Mouse (Mus musculus): ENCODE data around the gene Sema6d. TPM values are rescaled to one million over a fixed set of nuclear protein-coding genes. Genes with fewer than 3 reads are reported as not detected.

Sema6d gene
- polyA plus RNA-seq, 1 experiment from 2014 or later = 4.9 TPM

GRCm38 (mm10) chr2:124634400-124634998 is 544.7 kb downstream of the Sema6d start:
- 70% methylated on average over 7 of the region's 7 CpGs for WGBS
- Histone ChIP-seq H3K4me3 (replicated peaks; ENCODE audit: low read depth, low read length) (no peak overlapping the region), H3K9ac (ENCODE audit: low read depth, low read length) (no peak overlapping the region), H3K27ac (no peak overlapping the region), H3K4me1 (replicated peaks; ENCODE audit: insufficient read depth, low read length) (no peaks in the 10 kb centered on the region), H3K36me3 (ENCODE audit: insufficient read depth, low read length) (no peaks in the 10 kb centered on the region), H3K4me2 (ENCODE audit: low read length) (no peak overlapping the region), H3K27me3 (ENCODE audit: insufficient read depth, low read length) (no peaks in the 10 kb centered on the region), H3K9me3 (replicated peaks; ENCODE audit: low read length) (no peaks in the 10 kb centered on the region)
- ATAC-seq (replicated peaks; ENCODE audit: low FRiP score, low read depth) (no peak), DNase-seq (ENCODE audit: low spot score) (no peak)
- no peak for TF ChIP-seq CTCF (IDR thresholded peaks at IDR 0.05; ENCODE audit: low read depth)

DNA sequence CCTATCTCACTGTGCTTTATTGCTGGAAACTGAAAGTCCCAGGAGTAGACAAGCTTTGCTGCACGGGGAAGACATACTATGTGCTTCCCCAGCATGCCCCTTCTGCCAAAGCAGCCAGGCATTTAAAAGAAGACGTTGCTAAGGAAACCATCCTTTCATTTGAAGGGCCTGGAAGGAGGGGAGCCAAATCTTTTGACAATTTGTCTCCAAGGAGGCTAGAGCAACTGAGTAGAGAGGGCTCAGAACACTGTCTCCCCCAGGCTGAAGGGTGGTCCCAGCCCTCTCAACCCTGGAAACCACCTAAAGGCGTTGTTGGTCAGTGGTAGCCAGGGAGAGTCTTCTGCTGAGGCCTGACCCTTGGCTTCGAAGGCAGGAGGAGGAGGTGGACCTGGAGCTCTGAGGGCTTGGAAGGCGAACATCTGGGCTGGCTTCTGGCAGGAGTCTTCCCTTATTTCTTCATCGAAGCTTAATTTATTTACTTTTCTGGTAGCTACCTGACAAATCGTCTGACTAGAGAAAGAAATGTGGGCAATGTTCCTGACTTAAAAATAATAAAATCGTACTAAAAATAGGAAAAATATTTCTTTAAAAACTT is 545.6 kb downstream of the Sema6d start:
- WGBS = 56% methylated on average over 8 of the region's 8 CpGs
- DNase-seq (ENCODE audit: low spot score) (no peak), ATAC-seq (replicated peaks; ENCODE audit: low FRiP score, low read depth) (no peak)
- Histone ChIP-seq H3K4me2 (ENCODE audit: low read length) (no peak overlapping the region), H3K9ac (ENCODE audit: low read depth, low read length) (no peak overlapping the region), H3K27ac (no peak overlapping the region), H3K4me3 (replicated peaks; ENCODE audit: low read depth, low read length) (no peak overlapping the region), H3K9me3 (replicated peaks; ENCODE audit: low read length) (no peaks in the 10 kb centered on the region), H3K27me3 (ENCODE audit: insufficient read depth, low read length) (no peaks in the 10 kb centered on the region), H3K36me3 (ENCODE audit: insufficient read depth, low read length) (no peaks in the 10 kb centered on the region), H3K4me1 (replicated peaks; ENCODE audit: insufficient read depth, low read length) (no peaks in the 10 kb centered on the region)
- TF ChIP-seq CTCF (IDR thresholded peaks at IDR 0.05; ENCODE audit: low read depth) = no peak

GRCm38 (mm10) chr2:124637080-124637479 is 547.3 kb downstream of the Sema6d start:
- TF ChIP-seq CTCF (IDR thresholded peaks at IDR 0.05; ENCODE audit: low read depth) = no peak
- Histone ChIP-seq H3K9ac (ENCODE audit: low read depth, low read length) (no peak overlapping the region), H3K4me1 (replicated peaks; ENCODE audit: insufficient read depth, low read length) (no peaks in the 10 kb centered on the region), H3K27me3 (ENCODE audit: insufficient read depth, low read length) (no peaks in the 10 kb centered on the region), H3K36me3 (ENCODE audit: insufficient read depth, low read length) (no peaks in the 10 kb centered on the region), H3K4me3 (replicated peaks; ENCODE audit: low read depth, low read length) (no peak overlapping the region), H3K9me3 (replicated peaks; ENCODE audit: low read length) (no peaks in the 10 kb centered on the region), H3K4me2 (ENCODE audit: low read length) (no peak overlapping the region), H3K27ac (no peak overlapping the region)
- DNase-seq (ENCODE audit: low spot score) = no peak
- ATAC-seq (replicated peaks; ENCODE audit: low FRiP score, low read depth) = no peak
- 56% methylated on average over 4 of the region's 4 CpGs for WGBS

DNA sequence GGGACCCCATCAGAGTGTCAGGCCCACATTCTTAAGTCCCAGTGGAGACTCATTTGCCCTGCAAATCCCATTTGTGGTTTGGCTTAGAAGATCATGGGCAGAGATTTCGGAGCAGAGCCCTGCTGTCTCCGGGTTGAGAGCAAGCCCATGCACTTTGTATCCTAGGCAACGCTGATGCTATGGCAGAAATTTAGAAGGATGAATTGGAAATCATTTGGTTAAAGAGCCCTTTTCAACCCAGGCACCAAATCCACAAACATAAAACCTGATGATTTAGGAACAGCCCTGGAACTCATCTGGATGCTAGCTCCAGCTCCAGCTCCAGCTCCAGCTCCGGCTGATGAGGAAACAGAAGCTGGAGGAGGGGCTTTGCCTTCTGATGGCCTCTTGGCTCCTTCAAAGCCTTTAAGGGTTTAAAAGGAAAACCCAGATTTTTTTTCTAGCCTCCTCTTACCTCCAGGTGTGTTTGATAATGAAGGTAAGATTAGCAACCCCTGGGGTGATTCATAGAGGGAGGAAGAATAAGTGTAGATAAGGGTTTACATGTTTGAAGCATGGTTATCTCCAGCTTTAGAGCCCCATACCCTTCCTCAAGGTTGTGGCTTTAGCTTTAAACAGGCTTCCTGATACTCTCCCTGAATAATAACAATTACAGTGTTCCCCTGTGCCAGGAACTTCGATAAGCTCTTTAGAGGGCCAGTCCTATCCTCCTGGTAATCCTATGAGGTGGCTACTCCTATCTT is 549.6 kb downstream of the Sema6d start:
- no peak for TF ChIP-seq CTCF (IDR thresholded peaks at IDR 0.05; ENCODE audit: low read depth)
- Histone ChIP-seq H3K27me3 (ENCODE audit: insufficient read depth, low read length) (no peaks in the 10 kb centered on the region), H3K36me3 (ENCODE audit: insufficient read depth, low read length) (no peaks in the 10 kb centered on the region), H3K4me3 (replicated peaks; ENCODE audit: low read depth, low read length) (no peak overlapping the region), H3K27ac (no peak overlapping the region), H3K4me2 (ENCODE audit: low read length) (no peak overlapping the region), H3K4me1 (replicated peaks; ENCODE audit: insufficient read depth, low read length) (no peaks in the 10 kb centered on the region), H3K9ac (ENCODE audit: low read depth, low read length) (no peak overlapping the region), H3K9me3 (replicated peaks; ENCODE audit: low read length) (no peaks in the 10 kb centered on the region)
- 78% methylated on average over 5 of the region's 5 CpGs for WGBS
- no peak for DNase-seq (ENCODE audit: low spot score)
- no peak for ATAC-seq (replicated peaks; ENCODE audit: low FRiP score, low read depth)

DNA sequence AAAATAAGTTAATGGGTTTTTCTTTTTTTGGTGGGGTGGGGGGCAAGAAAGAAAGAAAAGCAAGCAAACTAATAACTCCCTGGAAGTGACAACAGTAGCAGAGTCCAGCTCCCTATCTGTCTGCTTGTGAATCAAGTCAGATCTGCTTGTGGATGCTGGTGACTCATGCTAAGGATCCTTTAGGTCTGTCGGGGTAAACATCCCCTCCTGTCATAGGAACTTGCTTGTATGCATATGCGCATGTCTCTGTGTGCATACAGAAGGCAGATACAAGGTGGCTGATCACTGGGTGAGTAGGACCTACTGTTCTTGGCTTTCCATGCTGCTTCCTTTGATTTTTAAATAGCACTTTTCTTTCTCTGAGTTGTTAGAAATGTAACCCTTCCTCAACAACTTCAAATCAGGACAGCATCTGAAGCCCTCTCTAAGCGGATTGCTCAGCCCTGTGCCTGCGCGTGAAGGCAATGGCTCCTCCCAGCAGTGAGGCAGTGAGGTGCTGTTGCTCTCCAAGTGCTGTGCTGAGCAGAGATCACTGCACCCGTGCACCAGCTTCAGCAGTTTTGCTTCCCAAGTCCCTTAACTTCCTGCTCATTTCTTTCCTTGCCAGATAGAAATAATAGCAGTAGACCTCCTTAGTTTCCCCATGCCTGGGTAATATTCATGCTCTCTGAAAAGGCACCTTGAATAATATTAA is 550.9 kb downstream of the Sema6d start:
- no peak for DNase-seq (ENCODE audit: low spot score)
- H3K27ac ChIP-seq = no peak overlapping the region
- 45% methylated on average over 6 of the region's 6 CpGs for WGBS
- ATAC-seq (replicated peaks; ENCODE audit: low FRiP score, low read depth) = no peak
- no peak overlapping the region for H3K4me3 ChIP-seq (replicated peaks; ENCODE audit: low read depth, low read length)
- H3K36me3 ChIP-seq (ENCODE audit: insufficient read depth, low read length) = no peaks in the 10 kb centered on the region
- no peaks in the 10 kb centered on the region for H3K27me3 ChIP-seq (ENCODE audit: insufficient read depth, low read length)
- no peak overlapping the region for H3K9ac ChIP-seq (ENCODE audit: low read depth, low read length)
- no peak overlapping the region for H3K4me2 ChIP-seq (ENCODE audit: low read length)
- H3K9me3 ChIP-seq (replicated peaks; ENCODE audit: low read length) = no peaks in the 10 kb centered on the region
- no peaks in the 10 kb centered on the region for H3K4me1 ChIP-seq (replicated peaks; ENCODE audit: insufficient read depth, low read length)
- no peak for TF ChIP-seq CTCF (IDR thresholded peaks at IDR 0.05; ENCODE audit: low read depth)

- H3K27me3 ChIP-seq (ENCODE audit: insufficient read depth, low read length) = no peaks in the 10 kb centered on the region
- DNase-seq (ENCODE audit: low spot score) (no peak), ATAC-seq (replicated peaks; ENCODE audit: low FRiP score, low read depth) (no peak)
- H3K4me3 ChIP-seq (replicated peaks; ENCODE audit: low read depth, low read length) = no peak overlapping the region
- H3K9me3 ChIP-seq (replicated peaks; ENCODE audit: low read length) = no peaks in the 10 kb centered on the region
- no peak overlapping the region for H3K27ac ChIP-seq
- H3K9ac ChIP-seq (ENCODE audit: low read depth, low read length) = no peak overlapping the region
- TF ChIP-seq CTCF (IDR thresholded peaks at IDR 0.05; ENCODE audit: low read depth) = no peak
- H3K36me3 ChIP-seq (ENCODE audit: insufficient read depth, low read length) = no peaks in the 10 kb centered on the region
- H3K4me1 ChIP-seq (replicated peaks; ENCODE audit: insufficient read depth, low read length) = no peaks in the 10 kb centered on the region
- H3K4me2 ChIP-seq (ENCODE audit: low read length) = no peak overlapping the region
- 47% methylated on average over 5 of the region's 5 CpGs for WGBS
Observed at GRCm38 (mm10) chr2:124641194-124641558, 551.4 kb downstream of the Sema6d start.
